Mouse (Mus musculus): Measurements from ENCODE around the gene Slc9a2.

GRCm38 (mm10) chr1:40714950-40715349, 34.6 kb downstream of the Slc9a2 start:
- TF ChIP-seq CTCF (IDR thresholded peaks at IDR 0.05; ENCODE audit: extremely low read depth, insufficient read depth, low read length) (no peak), POLR2A (IDR thresholded peaks at IDR 0.05; ENCODE audit: extremely low read depth, insufficient read depth, low read length) (no peak)
